Mouse (Mus musculus): ENCODE results near the gene Kcnk7. TPM values are rescaled to one million over a fixed set of nuclear protein-coding genes. Genes with fewer than 3 reads are reported as not detected.

Gene Kcnk7
- polyA plus RNA-seq, 1 experiment, result not detected

GRCm38 (mm10) chr19:5728631-5729443 lies 24.7 kb downstream of the Kcnk7 start:
- H3K4me1 ChIP-seq (ENCODE audit: control insufficient read depth, insufficient read depth, low read length), result peaks cover 10% of the 10 kb centered on the region; the same call in 1 of the 2 replicates
- TF ChIP-seq POLR2A (IDR thresholded peaks at IDR 0.05; ENCODE audit: low read depth, low read length), result no peak
- no peak for TF ChIP-seq CTCF (IDR thresholded peaks at IDR 0.05; ENCODE audit: borderline replicate concordance, insufficient read depth, low read length)
- peak overlapping the region; percentile 81 for H3K4me3 ChIP-seq (ENCODE audit: insufficient read depth, low read length)
- H3K27ac ChIP-seq (ENCODE audit: insufficient read depth, low read length), result peak overlapping the region; percentile 55

- 0 out of 2 replicates have a peak, but pooled peaks cover 7% of the 10 kb centered on the region for H3K4me1 ChIP-seq (ENCODE audit: control insufficient read depth, insufficient read depth, low read length)
- TF ChIP-seq POLR2A (IDR thresholded peaks at IDR 0.05; ENCODE audit: low read depth, low read length) (peak; percentile 97), CTCF (IDR thresholded peaks at IDR 0.05; ENCODE audit: borderline replicate concordance, insufficient read depth, low read length) (no peak)
Observed at GRCm38 (mm10) chr19:5729444-5729815, 25.3 kb downstream of the Kcnk7 start, which contains the start of gene Fam89b. Gene Fam89b, minus strand, starts transcription at chr19:5729653.

GRCm38 (mm10) chr19:5730314-5731186 lies 26.4 kb downstream of the Kcnk7 start:
- TF ChIP-seq CTCF (IDR thresholded peaks at IDR 0.05; ENCODE audit: borderline replicate concordance, insufficient read depth, low read length), result no peak
- TF ChIP-seq POLR2A (IDR thresholded peaks at IDR 0.05; ENCODE audit: low read depth, low read length), result no peak
- Histone ChIP-seq H3K4me1 (ENCODE audit: control insufficient read depth, insufficient read depth, low read length) (0 out of 2 replicates have a peak, but pooled peaks cover 7% of the 10 kb centered on the region), H3K4me3 (ENCODE audit: insufficient read depth, low read length) (peak overlapping the region; percentile 78), H3K27ac (ENCODE audit: insufficient read depth, low read length) (no peak overlapping the region)

More at GRCm38 (mm10) chr19:5729444-5729815, 25.3 kb downstream of the Kcnk7 start, which contains the start of gene Fam89b:
- Histone ChIP-seq H3K4me3 (ENCODE audit: insufficient read depth, low read length) (peak within 1 kb of the TSS; percentile 81), H3K27ac (ENCODE audit: insufficient read depth, low read length) (peak within 1 kb of the TSS; percentile 55)

GRCm38 (mm10) chr19:5731264-5731978 lies 27.3 kb downstream of the Kcnk7 start:
- H3K4me1 ChIP-seq (ENCODE audit: control insufficient read depth, insufficient read depth, low read length), result 0 out of 2 replicates have a peak, but pooled peaks cover 7% of the 10 kb centered on the region
- peak overlapping the region; percentile 78 for H3K4me3 ChIP-seq (ENCODE audit: insufficient read depth, low read length)
- no peak overlapping the region for H3K27ac ChIP-seq (ENCODE audit: insufficient read depth, low read length)
- TF ChIP-seq POLR2A (IDR thresholded peaks at IDR 0.05; ENCODE audit: low read depth, low read length) (peak; percentile 90), CTCF (IDR thresholded peaks at IDR 0.05; ENCODE audit: borderline replicate concordance, insufficient read depth, low read length) (no peak)

- Histone ChIP-seq H3K27ac (ENCODE audit: insufficient read depth, low read length) (no peak overlapping the region), H3K4me3 (ENCODE audit: insufficient read depth, low read length) (no peak overlapping the region), H3K4me1 (ENCODE audit: control insufficient read depth, insufficient read depth, low read length) (0 out of 2 replicates have a peak, but pooled peaks cover 2% of the 10 kb centered on the region)
- no peak for TF ChIP-seq CTCF (IDR thresholded peaks at IDR 0.05; ENCODE audit: borderline replicate concordance, insufficient read depth, low read length)
- TF ChIP-seq POLR2A (IDR thresholded peaks at IDR 0.05; ENCODE audit: low read depth, low read length), result no peak
Observed at GRCm38 (mm10) chr19:5734325-5734724, 30.2 kb downstream of the Kcnk7 start.

- no peak for TF ChIP-seq POLR2A (IDR thresholded peaks at IDR 0.05; ENCODE audit: low read depth, low read length)
- no peak for TF ChIP-seq CTCF (IDR thresholded peaks at IDR 0.05; ENCODE audit: borderline replicate concordance, insufficient read depth, low read length)
- Histone ChIP-seq H3K4me1 (ENCODE audit: control insufficient read depth, insufficient read depth, low read length) (peaks cover 9% of the 10 kb centered on the region), H3K27ac (ENCODE audit: insufficient read depth, low read length) (no peak overlapping the region), H3K4me3 (ENCODE audit: insufficient read depth, low read length) (no peak overlapping the region)
Observed at GRCm38 (mm10) chr19:5739446-5739845, 35.3 kb downstream of the Kcnk7 start.

GRCm38 (mm10) chr19:5740320-5741317 lies 36.5 kb downstream of the Kcnk7 start, which contains the start of gene Ltbp3:
Gene Ltbp3, plus strand, starts transcription at chr19:5740904.
- Histone ChIP-seq H3K27ac (ENCODE audit: insufficient read depth, low read length) (peak within 1 kb of the TSS; percentile 84), H3K4me1 (ENCODE audit: control insufficient read depth, insufficient read depth, low read length) (peaks cover 13% of the 10 kb centered on the region), H3K4me3 (ENCODE audit: insufficient read depth, low read length) (peak within 1 kb of the TSS; percentile 78)
- TF ChIP-seq POLR2A (IDR thresholded peaks at IDR 0.05; ENCODE audit: low read depth, low read length) (no peak), CTCF (IDR thresholded peaks at IDR 0.05; ENCODE audit: borderline replicate concordance, insufficient read depth, low read length) (no peak)

GRCm38 (mm10) chr19:5741641-5742240 lies 37.6 kb downstream of the Kcnk7 start:
- H3K4me1 ChIP-seq (ENCODE audit: control insufficient read depth, insufficient read depth, low read length), result peaks cover 16% of the 10 kb centered on the region
- TF ChIP-seq POLR2A (IDR thresholded peaks at IDR 0.05; ENCODE audit: low read depth, low read length) (peak; percentile 90), CTCF (IDR thresholded peaks at IDR 0.05; ENCODE audit: borderline replicate concordance, insufficient read depth, low read length) (no peak)
- H3K4me3 ChIP-seq (ENCODE audit: insufficient read depth, low read length), result peak overlapping the region; percentile 78
- peak overlapping the region; percentile 84 for H3K27ac ChIP-seq (ENCODE audit: insufficient read depth, low read length)

Data from embryonic fibroblast, embryonic 13.5 days (primary cell).